Mouse (Mus musculus): Measurements from ENCODE around the gene Pola2. TPM values are rescaled to one million over a fixed set of nuclear protein-coding genes. Genes with fewer than 3 reads are reported as not detected.

Gene Pola2
- polyA plus RNA-seq, 1 experiment from 2014 or later: 49.6 TPM

GRCm38 (mm10) chr19:5912103-5913006, 51.6 kb downstream of the Pola2 start:
- Histone ChIP-seq H3K4me1 (ENCODE audit: control insufficient read depth, insufficient read depth, low read length) (peaks cover 25% of the 10 kb centered on the region), H3K9me3 (replicated peaks; ENCODE audit: control insufficient read depth, low read length) (no peaks in the 10 kb centered on the region), H3K4me3 (replicated peaks; ENCODE audit: low read length) (peak overlapping the region; percentile 76), H3K27me3 (ENCODE audit: control insufficient read depth, insufficient read depth, low read length) (no peaks in the 10 kb centered on the region), H3K9ac (ENCODE audit: low read length) (peak overlapping the region; percentile 93), H3K4me2 (ENCODE audit: low read depth, low read length) (peak overlapping the region; percentile 77), H3K27ac (ENCODE audit: low read length) (peak overlapping the region; percentile 73), H3K36me3 (ENCODE audit: control insufficient read depth, insufficient read depth, low read length) (peaks cover 3% of the 10 kb centered on the region; the same call in 1 of the 2 replicates)
- ATAC-seq (ENCODE audit: insufficient read depth, low FRiP score): peak; percentile 97
- under 1% methylated on average over 59 of the region's 59 CpGs for WGBS

- no peaks in the 10 kb centered on the region for H3K27me3 ChIP-seq (ENCODE audit: control insufficient read depth, insufficient read depth, low read length)
- H3K4me2 ChIP-seq (ENCODE audit: low read depth, low read length): peak overlapping the region; percentile 67
- H3K9me3 ChIP-seq (replicated peaks; ENCODE audit: control insufficient read depth, low read length): no peaks in the 10 kb centered on the region
- no peaks in the 10 kb centered on the region for H3K36me3 ChIP-seq (ENCODE audit: control insufficient read depth, insufficient read depth, low read length)
- peaks cover 25% of the 10 kb centered on the region for H3K4me1 ChIP-seq (ENCODE audit: control insufficient read depth, insufficient read depth, low read length)
- H3K9ac ChIP-seq (ENCODE audit: low read length): peak overlapping the region; percentile 93
- WGBS: 1% methylated on average over 14 of the region's 14 CpGs
- H3K4me3 ChIP-seq (replicated peaks; ENCODE audit: low read length): peak overlapping the region; percentile 76
- no peak for ATAC-seq (ENCODE audit: insufficient read depth, low FRiP score)
- H3K27ac ChIP-seq (ENCODE audit: low read length): peak overlapping the region; percentile 73
Measured at GRCm38 (mm10) chr19:5911430-5912102, 52.4 kb downstream of the Pola2 start.

GRCm38 (mm10) chr19:5910221-5910620, 53.8 kb downstream of the Pola2 start:
- 40% methylated on average over 6 of the region's 6 CpGs for WGBS

GRCm38 (mm10) chr19:5907275-5907674, 56.7 kb downstream of the Pola2 start:
- Histone ChIP-seq H3K9ac (ENCODE audit: low read length) (no peak overlapping the region), H3K4me1 (ENCODE audit: control insufficient read depth, insufficient read depth, low read length) (peaks cover 19% of the 10 kb centered on the region), H3K27ac (ENCODE audit: low read length) (no peak overlapping the region), H3K4me3 (replicated peaks; ENCODE audit: low read length) (no peak overlapping the region), H3K4me2 (ENCODE audit: low read depth, low read length) (no peak overlapping the region), H3K9me3 (replicated peaks; ENCODE audit: control insufficient read depth, low read length) (no peaks in the 10 kb centered on the region), H3K36me3 (ENCODE audit: control insufficient read depth, insufficient read depth, low read length) (peaks cover 27% of the 10 kb centered on the region), H3K27me3 (ENCODE audit: control insufficient read depth, insufficient read depth, low read length) (no peaks in the 10 kb centered on the region)
- no peak for ATAC-seq (ENCODE audit: insufficient read depth, low FRiP score)
- 68% methylated on average over 3 of the region's 3 CpGs for WGBS

More at GRCm38 (mm10) chr19:5910221-5910620, 53.8 kb downstream of the Pola2 start:
- H3K27me3 ChIP-seq (ENCODE audit: control insufficient read depth, insufficient read depth, low read length): no peaks in the 10 kb centered on the region
- peak overlapping the region; percentile 35 for H3K4me2 ChIP-seq (ENCODE audit: low read depth, low read length)
- ATAC-seq (ENCODE audit: insufficient read depth, low FRiP score): no peak
- H3K9ac ChIP-seq (ENCODE audit: low read length): peak overlapping the region; percentile 38; the same call in 1 of the 2 replicates
- H3K4me3 ChIP-seq (replicated peaks; ENCODE audit: low read length): peak overlapping the region; percentile 15; the same call in 1 of the 2 replicates
- H3K4me1 ChIP-seq (ENCODE audit: control insufficient read depth, insufficient read depth, low read length): peaks cover 25% of the 10 kb centered on the region
- H3K27ac ChIP-seq (ENCODE audit: low read length): peak overlapping the region; percentile 4; the same call in 1 of the 2 replicates
- H3K9me3 ChIP-seq (replicated peaks; ENCODE audit: control insufficient read depth, low read length): no peaks in the 10 kb centered on the region
- peaks cover 7% of the 10 kb centered on the region for H3K36me3 ChIP-seq (ENCODE audit: control insufficient read depth, insufficient read depth, low read length)

GRCm38 (mm10) chr19:5894002-5894678, 69.9 kb downstream of the Pola2 start, which contains the start of gene Tigd3:
Gene Tigd3, minus strand, starts transcription at chr19:5894149.
- Histone ChIP-seq H3K4me3 (replicated peaks; ENCODE audit: low read length) (peak within 1 kb of the TSS; percentile 60), H3K27me3 (ENCODE audit: control insufficient read depth, insufficient read depth, low read length) (no peaks in the 10 kb centered on the region), H3K27ac (ENCODE audit: low read length) (no peak within 1 kb of the TSS), H3K9ac (ENCODE audit: low read length) (peak within 1 kb of the TSS; percentile 89), H3K9me3 (replicated peaks; ENCODE audit: control insufficient read depth, low read length) (no peaks in the 10 kb centered on the region), H3K4me1 (ENCODE audit: control insufficient read depth, insufficient read depth, low read length) (peaks cover 7% of the 10 kb centered on the region; the same call in 1 of the 2 replicates), H3K36me3 (ENCODE audit: control insufficient read depth, insufficient read depth, low read length) (peaks cover 9% of the 10 kb centered on the region), H3K4me2 (ENCODE audit: low read depth, low read length) (peak within 1 kb of the TSS; percentile 98)
- peak; percentile 98 for ATAC-seq (ENCODE audit: insufficient read depth, low FRiP score)
- WGBS: 2% methylated on average over 35 of the region's 36 CpGs

GRCm38 (mm10) chr19:5893282-5894001, 70.6 kb downstream of the Pola2 start:
- peaks cover 7% of the 10 kb centered on the region; the same call in 1 of the 2 replicates for H3K4me1 ChIP-seq (ENCODE audit: control insufficient read depth, insufficient read depth, low read length)
- no peak overlapping the region for H3K27ac ChIP-seq (ENCODE audit: low read length)
- no peaks in the 10 kb centered on the region for H3K9me3 ChIP-seq (replicated peaks; ENCODE audit: control insufficient read depth, low read length)
- peaks cover 9% of the 10 kb centered on the region for H3K36me3 ChIP-seq (ENCODE audit: control insufficient read depth, insufficient read depth, low read length)
- no peaks in the 10 kb centered on the region for H3K27me3 ChIP-seq (ENCODE audit: control insufficient read depth, insufficient read depth, low read length)
- H3K4me2 ChIP-seq (ENCODE audit: low read depth, low read length): peak overlapping the region; percentile 98
- no peak; the same call in 1 of the 2 replicates for ATAC-seq (ENCODE audit: insufficient read depth, low FRiP score)
- 6% methylated on average over 31 of the region's 31 CpGs for WGBS
- H3K4me3 ChIP-seq (replicated peaks; ENCODE audit: low read length): peak overlapping the region; percentile 60
- peak overlapping the region; percentile 89 for H3K9ac ChIP-seq (ENCODE audit: low read length)

GRCm38 (mm10) chr19:5892735-5893134, 71.3 kb downstream of the Pola2 start:
- Histone ChIP-seq H3K4me2 (ENCODE audit: low read depth, low read length) (no peak overlapping the region), H3K9me3 (replicated peaks; ENCODE audit: control insufficient read depth, low read length) (no peaks in the 10 kb centered on the region), H3K27ac (ENCODE audit: low read length) (no peak overlapping the region), H3K9ac (ENCODE audit: low read length) (no peak overlapping the region), H3K27me3 (ENCODE audit: control insufficient read depth, insufficient read depth, low read length) (no peaks in the 10 kb centered on the region), H3K36me3 (ENCODE audit: control insufficient read depth, insufficient read depth, low read length) (peaks cover 9% of the 10 kb centered on the region), H3K4me1 (ENCODE audit: control insufficient read depth, insufficient read depth, low read length) (peaks cover 7% of the 10 kb centered on the region; the same call in 1 of the 2 replicates), H3K4me3 (replicated peaks; ENCODE audit: low read length) (no peak overlapping the region)
- 95% methylated on average over 13 of the region's 13 CpGs for WGBS
- ATAC-seq (ENCODE audit: insufficient read depth, low FRiP score): no peak

- Histone ChIP-seq H3K27ac (ENCODE audit: low read length) (no peak overlapping the region), H3K4me1 (ENCODE audit: control insufficient read depth, insufficient read depth, low read length) (peaks cover 7% of the 10 kb centered on the region; the same call in 1 of the 2 replicates), H3K9me3 (replicated peaks; ENCODE audit: control insufficient read depth, low read length) (no peaks in the 10 kb centered on the region), H3K27me3 (ENCODE audit: control insufficient read depth, insufficient read depth, low read length) (no peaks in the 10 kb centered on the region), H3K4me2 (ENCODE audit: low read depth, low read length) (no peak overlapping the region), H3K36me3 (ENCODE audit: control insufficient read depth, insufficient read depth, low read length) (peaks cover 9% of the 10 kb centered on the region), H3K4me3 (replicated peaks; ENCODE audit: low read length) (no peak overlapping the region), H3K9ac (ENCODE audit: low read length) (no peak overlapping the region)
- ATAC-seq (ENCODE audit: insufficient read depth, low FRiP score): no peak
- WGBS: 89% methylated on average over 7 of the region's 7 CpGs
Measured at GRCm38 (mm10) chr19:5892262-5892661, 71.7 kb downstream of the Pola2 start.
